Mouse (Mus musculus): ENCODE results near the gene Aftph. TPM values are rescaled to one million over a fixed set of nuclear protein-coding genes. Genes with fewer than 3 reads are reported as not detected.
A peak's percentile ranks its signal among the peaks of the same experiment; 100 is the strongest.

Aftph gene
- total RNA-seq, 2 experiments from 2014 or later = 57.6 to 61.1 TPM

- no peak for DNase-seq (ENCODE audit: low spot score in 2 of 2)
Measured at GRCm38 (mm10) chr11:20649477-20649876, 91.9 kb downstream of the Aftph start.

GRCm38 (mm10) chr11:20647902-20648625 lies 93.3 kb downstream of the Aftph start:
- DNase-seq (ENCODE audit: low spot score in 2 of 2) = no peak

GRCm38 (mm10) chr11:20646986-20647726 lies 94.2 kb downstream of the Aftph start:
- DNase-seq (ENCODE audit: low spot score in 2 of 2) = no peak

GRCm38 (mm10) chr11:20646142-20646541 lies 95.2 kb downstream of the Aftph start:
- no peak for DNase-seq (ENCODE audit: low spot score in 2 of 2)

GRCm38 (mm10) chr11:20645521-20645920 lies 95.9 kb downstream of the Aftph start:
- DNase-seq (ENCODE audit: low spot score in 2 of 2) = no peak

GRCm38 (mm10) chr11:20644872-20645271 lies 96.5 kb downstream of the Aftph start:
- DNase-seq (ENCODE audit: low spot score in 2 of 2) = no peak

- no peak for DNase-seq (ENCODE audit: low spot score in 2 of 2)
Measured at GRCm38 (mm10) chr11:20644166-20644565, 97.2 kb downstream of the Aftph start.

GRCm38 (mm10) chr11:20643161-20643560 lies 98.2 kb downstream of the Aftph start:
- no peak for DNase-seq (ENCODE audit: low spot score in 2 of 2)

- DNase-seq (ENCODE audit: low spot score in 2 of 2) = no peak
Measured at GRCm38 (mm10) chr11:20642321-20642720, 99.1 kb downstream of the Aftph start.

GRCm38 (mm10) chr11:20639918-20640447 lies 101.4 kb downstream of the Aftph start:
- no peak for DNase-seq (ENCODE audit: low spot score in 2 of 2)

GRCm38 (mm10) chr11:20638841-20639240 lies 102.5 kb downstream of the Aftph start:
- DNase-seq (ENCODE audit: low spot score in 2 of 2) = peak; percentile 36 to 77

GRCm38 (mm10) chr11:20637060-20637459 lies 104.3 kb downstream of the Aftph start:
- DNase-seq (ENCODE audit: low spot score in 2 of 2) = no peak

- DNase-seq (ENCODE audit: low spot score in 2 of 2) = no peak
Measured at GRCm38 (mm10) chr11:20636114-20636513, 105.3 kb downstream of the Aftph start.

- no peak for DNase-seq (ENCODE audit: low spot score in 2 of 2)
Measured at GRCm38 (mm10) chr11:20635646-20636045, 105.7 kb downstream of the Aftph start.

Other genes starting within 250 kb of the Aftph start
- gene Sertad2, start 198.3 kb downstream of the Aftph start, total RNA-seq (2021) = 10 to 100 TPM; 18.7 to 20.9 TPM
- 10 to 100 TPM; 85.0 to 91.1 TPM for gene Lgalsl, start 89.5 kb upstream of the Aftph start, total RNA-seq (2021)